Mouse (Mus musculus) gastrocnemius, adult 2 months (tissue): Measurements from ENCODE around the gene Ube2e1. TPM values are rescaled to one million over a fixed set of nuclear protein-coding genes. Genes with fewer than 3 reads are reported as not detected.
A peak's percentile ranks its signal among the peaks of the same experiment; 100 is the strongest.

ENCODE experiments used
- DNase-seq: peaks from one replicate; pipeline ENCODE4 v3.0.0; 2022
- H3K27ac ChIP-seq: fragments of 200-600 bp; 2 replicates; pipeline ENCODE4 v1.8.1; 2022; ENCODE audit warnings: mild to moderate bottlenecking
- H3K4me3 ChIP-seq: fragments of 200-600 bp; 2 replicates; pipeline ENCODE4 v1.8.1; 2022; ENCODE audit warnings: mild to moderate bottlenecking, moderate library complexity
- CTCF ChIP-seq: fragments of 200-600 bp; IDR thresholded peaks from 2 replicates; pipeline ENCODE4 v1.8.1; 2022; ENCODE audit warnings: antibody characterized with exemption, mild to moderate bottlenecking, moderate library complexity
- intact Hi-C: fragments of 180-260 bp; cut with DNase I; formaldehyde crosslinking; loops from one replicate; pipeline ENCODE4 v1.15.1; 2025
- long read RNA-seq, 2 experiments: library from polyadenylated mRNA; stranded (forward); transcript quantifications; one replicate each; pipeline ENCODE4 v2.0.0; 2021
- total RNA-seq, 2 experiments: library from RNA; stranded (reverse); gene quantifications; 2 replicates each; pipeline ENCODE4 v1.2.3; 2021

Gene Ube2e1
- total RNA-seq: 10 to 100 TPM; 86.5 to 95.5 TPM
- long read RNA-seq, experiment 1, transcript Ube2e1-201 (6 exons, 1,408 nt): major isoform, 5 of 13 reads
- long read RNA-seq, experiment 1, partial matches to known transcripts: 2 of 13 reads
- long read RNA-seq, experiment 1, other reads (novel, unspliced or antisense): 4 of 13 reads
- long read RNA-seq, experiment 2, partial matches to known transcripts: 2 of 10 reads
- long read RNA-seq, experiment 2, other reads (novel, unspliced or antisense): 4 of 10 reads

GRCm38 (mm10) chr14:18331693-18332131 is at the start of gene Ube2e1:
Gene Ube2e1 (minus strand): TSS chr14:18331859.
- intact Hi-C loops: loop anchor here (2.0 kb wide), 1 partner anchor 61 kb away; the partner anchor contains the start of genes Nkiras1 and Rpl15
- Histone ChIP-seq H3K4me3 (peak within 1 kb of the TSS; percentile 91), H3K27ac (peak within 1 kb of the TSS; percentile 90)
- peak; percentile 82 for DNase-seq
- no peak for TF ChIP-seq CTCF

GRCm38 (mm10) chr14:18379841-18380240 is 48.2 kb upstream of the Ube2e1 start:
- Histone ChIP-seq H3K27ac (no peak overlapping the region), H3K4me3 (no peak overlapping the region)
- DNase-seq: no peak
- intact Hi-C loops: loop anchor here (10.0 kb wide), 1 partner anchor 85 kb away; no protein-coding TSS in a partner anchor
- TF ChIP-seq CTCF: no peak

- intact Hi-C loops: loop anchor here (10.0 kb wide), 1 partner anchor 87 kb away; no protein-coding TSS in a partner anchor
- DNase-seq: no peak
- Histone ChIP-seq H3K4me3 (no peak overlapping the region), H3K27ac (no peak overlapping the region)
- peak; percentile 58 for TF ChIP-seq CTCF
Measured at GRCm38 (mm10) chr14:18377944-18378575, 46.4 kb upstream of the Ube2e1 start.

- intact Hi-C loops: loop anchor here (1.0 to 10.0 kb wide), 2 partner anchors 40 to 89 kb away; no protein-coding TSS in a partner anchor
- no peak for TF ChIP-seq CTCF
- no peak overlapping the region for H3K4me3 ChIP-seq
- peak overlapping the region; percentile 63 for H3K27ac ChIP-seq
- peak; percentile 79 for DNase-seq
Measured at GRCm38 (mm10) chr14:18376206-18376605, 44.5 kb upstream of the Ube2e1 start.

- DNase-seq: no peak
- Histone ChIP-seq H3K27ac (no peak overlapping the region), H3K4me3 (no peak overlapping the region)
- intact Hi-C loops: loop anchor here (10.0 kb wide), 1 partner anchor 91 kb away; no protein-coding TSS in a partner anchor
- no peak for TF ChIP-seq CTCF
Measured at GRCm38 (mm10) chr14:18373758-18374405, 42.2 kb upstream of the Ube2e1 start.

GRCm38 (mm10) chr14:18372761-18373610 is 41.3 kb upstream of the Ube2e1 start:
- H3K27ac ChIP-seq: no peak overlapping the region
- no peak for DNase-seq
- no peak overlapping the region for H3K4me3 ChIP-seq
- intact Hi-C loops: loop anchor here (10.0 kb wide), 1 partner anchor 92 kb away; no protein-coding TSS in a partner anchor
- no peak for TF ChIP-seq CTCF

GRCm38 (mm10) chr14:18369031-18369430 is 37.4 kb upstream of the Ube2e1 start:
- Histone ChIP-seq H3K4me3 (no peak overlapping the region), H3K27ac (no peak overlapping the region)
- intact Hi-C loops: no loop called here
- no peak for DNase-seq
- TF ChIP-seq CTCF: no peak

- intact Hi-C loops: no loop called here
- no peak for TF ChIP-seq CTCF
- Histone ChIP-seq H3K27ac (no peak overlapping the region), H3K4me3 (no peak overlapping the region)
- DNase-seq: no peak
Measured at GRCm38 (mm10) chr14:18367025-18367424, 35.4 kb upstream of the Ube2e1 start.

- DNase-seq: no peak
- Histone ChIP-seq H3K27ac (no peak overlapping the region), H3K4me3 (no peak overlapping the region)
- intact Hi-C loops: no loop called here
- no peak for TF ChIP-seq CTCF
Measured at GRCm38 (mm10) chr14:18364321-18364720, 32.7 kb upstream of the Ube2e1 start.

- intact Hi-C loops: no loop called here
- no peak for DNase-seq
- Histone ChIP-seq H3K27ac (peak overlapping the region; percentile 60), H3K4me3 (no peak overlapping the region)
- no peak for TF ChIP-seq CTCF
Measured at GRCm38 (mm10) chr14:18356442-18356841, 24.8 kb upstream of the Ube2e1 start.

- no peak for TF ChIP-seq CTCF
- Histone ChIP-seq H3K27ac (peak overlapping the region; percentile 60), H3K4me3 (no peak overlapping the region)
- intact Hi-C loops: no loop called here
- DNase-seq: no peak
Measured at GRCm38 (mm10) chr14:18355514-18356190, 24.0 kb upstream of the Ube2e1 start.
